In genomic region chr14:45291608-45292007, GRCm38 (mm10) we compare ENCODE assay signal across 25 mouse cellular contexts.
"Had no signal": no experiment of that assay in that cellular context is flagged by ENCODE, and none has a peak within 500 bp of the region (broad histone marks: within the 10 kb centered on the region; RNA-seq: fewer than 3 reads in every experiment).

No protein-coding gene starts in this region.

- H3K4me1 ChIP-seq: intestine, embryonic 15.5 days; kidney, embryonic 15.5 days; limb, embryonic 12.5 days; limb, embryonic 15.5 days; lung, embryonic 15.5 days; midbrain, embryonic 12.5 days; midbrain, embryonic 15.5 days; neural tube, embryonic 12.5 days; neural tube, embryonic 15.5 days; stomach, embryonic 15.5 days had no signal

- H3K9ac ChIP-seq: intestine, embryonic 15.5 days; kidney, embryonic 15.5 days; limb, embryonic 12.5 days; limb, embryonic 15.5 days; liver, embryonic 14.5 days; liver, postnatal 0 days; lung, embryonic 15.5 days; midbrain, embryonic 12.5 days; midbrain, embryonic 15.5 days; neural tube, embryonic 12.5 days; neural tube, embryonic 15.5 days; stomach, embryonic 15.5 days had no signal

- H3K36me3 ChIP-seq: stomach, embryonic 15.5 days had no signal

- H3K4me3 ChIP-seq: intestine, embryonic 15.5 days; kidney, embryonic 15.5 days; left cerebral cortex, adult 2 months; limb, embryonic 12.5 days; limb, embryonic 15.5 days; lung, embryonic 15.5 days; midbrain, embryonic 12.5 days; midbrain, embryonic 15.5 days; neural tube, embryonic 12.5 days; neural tube, embryonic 15.5 days; stomach, embryonic 15.5 days had no signal

- H3K9me3 ChIP-seq: intestine, embryonic 15.5 days; kidney, embryonic 15.5 days; limb, embryonic 12.5 days; limb, embryonic 15.5 days; lung, embryonic 15.5 days; midbrain, embryonic 12.5 days; midbrain, embryonic 15.5 days; neural tube, embryonic 12.5 days; neural tube, embryonic 15.5 days; stomach, embryonic 15.5 days had no signal

- H3K4me2 ChIP-seq: intestine, embryonic 15.5 days; kidney, embryonic 15.5 days; limb, embryonic 12.5 days; limb, embryonic 15.5 days; liver, embryonic 11.5 days; lung, embryonic 15.5 days; midbrain, embryonic 12.5 days; midbrain, embryonic 15.5 days; neural tube, embryonic 12.5 days; neural tube, embryonic 15.5 days; stomach, embryonic 15.5 days had no signal

- ATAC-seq: intestine, embryonic 15.5 days; liver, postnatal 0 days; midbrain, embryonic 15.5 days had no signal

- DNase-seq: kidney, adult 11 months; kidney, adult 8-10 months; kidney, postnatal 10 days; kidney, postnatal 36 days; layer of hippocampus, postnatal 36 days; left cerebral cortex, postnatal 4 days; liver, postnatal 0 days; right cerebral cortex, adult 18-20 months; right cerebral cortex, postnatal 14 days; spleen, adult 18-20 months; thymus, adult 18-20 months; thymus, postnatal 36 days had no signal

- H3K27ac ChIP-seq: intestine, embryonic 15.5 days; kidney, embryonic 15.5 days; left cerebral cortex, adult 2 months; limb, embryonic 12.5 days; limb, embryonic 15.5 days; liver, embryonic 14.5 days; lung, embryonic 15.5 days; midbrain, embryonic 12.5 days; midbrain, embryonic 15.5 days; neural tube, embryonic 12.5 days; neural tube, embryonic 15.5 days; stomach, embryonic 15.5 days had no signal

- H3K27me3 ChIP-seq: intestine, embryonic 15.5 days; kidney, embryonic 15.5 days; limb, embryonic 12.5 days; limb, embryonic 15.5 days; lung, embryonic 15.5 days; midbrain, embryonic 12.5 days; midbrain, embryonic 15.5 days; neural tube, embryonic 12.5 days; neural tube, embryonic 15.5 days; stomach, embryonic 15.5 days had no signal
